Mouse (Mus musculus): ENCODE results near the gene Shank1.

DNA sequence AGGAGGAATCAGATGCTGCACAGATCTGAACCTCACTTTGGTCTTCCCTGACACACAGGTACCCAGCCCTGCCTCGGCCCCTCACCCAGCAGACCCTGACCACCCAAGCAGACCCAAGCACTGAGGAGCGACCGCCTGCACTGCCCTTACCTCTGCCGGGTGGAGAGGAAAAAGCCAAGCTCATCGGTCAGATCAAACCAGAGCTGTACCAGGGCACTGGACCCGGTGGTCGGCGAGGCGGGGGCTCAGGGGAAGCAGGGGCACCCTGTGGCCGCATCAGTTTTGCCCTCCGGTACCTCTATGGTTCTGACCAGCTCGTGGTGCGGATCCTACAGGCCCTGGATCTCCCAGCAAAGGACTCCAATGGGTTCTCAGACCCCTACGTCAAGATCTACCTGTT is 82.3 kb downstream of the Shank1 start:
- no peak for TF ChIP-seq POLR2A (IDR thresholded peaks at IDR 0.05; ENCODE audit: borderline replicate concordance, low read depth, low read length)
- TF ChIP-seq CTCF (IDR thresholded peaks at IDR 0.05; ENCODE audit: low read depth, low read length) = no peak

Data from bone marrow macrophage, adult 2 months (primary cell).